Mouse (Mus musculus): ENCODE measurements around the gene Jak3.

Gene Jak3

DNA sequence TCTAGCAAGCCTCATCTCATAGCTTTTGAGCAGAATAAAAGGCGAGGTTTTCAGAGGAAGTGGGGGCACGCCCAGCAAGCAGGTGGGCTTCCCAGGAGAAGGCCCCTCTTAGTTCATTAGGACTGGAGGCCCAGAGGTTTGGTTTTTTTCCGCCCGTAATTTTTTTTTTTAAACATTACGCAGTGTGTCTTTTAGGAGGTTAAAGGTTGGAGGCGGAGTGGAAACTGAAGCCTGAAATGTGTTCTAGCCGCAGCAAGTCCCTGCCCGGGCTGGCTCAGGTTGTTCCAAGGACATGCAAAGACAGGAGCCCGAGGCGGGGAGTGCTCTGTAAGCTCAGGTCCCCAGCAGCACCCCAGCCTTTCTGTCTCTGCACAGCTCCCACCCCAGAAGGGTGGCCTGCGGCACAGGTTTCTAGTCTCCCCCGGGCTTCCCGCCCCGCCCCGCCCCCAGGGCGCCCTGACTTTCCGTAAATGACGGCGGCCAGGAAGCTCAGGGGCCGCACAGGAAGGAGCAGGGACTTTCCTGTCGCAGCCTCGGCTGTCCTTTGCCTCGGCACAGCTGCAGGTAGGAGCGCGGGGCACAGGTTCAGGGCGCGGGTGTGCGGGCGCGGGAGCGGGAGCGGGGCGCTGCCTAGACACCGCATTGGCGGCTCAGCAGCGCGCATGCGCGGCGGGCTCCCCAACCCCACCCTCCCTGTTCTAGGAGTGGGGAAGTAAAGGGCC lies at the start of gene Jak3:
TSS of gene Jak3 (plus strand) at position 277 of the 722 bp plus-strand sequence.
- DNase-seq (ENCODE audit: extremely low read depth, low read depth, low spot score), result peak; percentile 50

DNA sequence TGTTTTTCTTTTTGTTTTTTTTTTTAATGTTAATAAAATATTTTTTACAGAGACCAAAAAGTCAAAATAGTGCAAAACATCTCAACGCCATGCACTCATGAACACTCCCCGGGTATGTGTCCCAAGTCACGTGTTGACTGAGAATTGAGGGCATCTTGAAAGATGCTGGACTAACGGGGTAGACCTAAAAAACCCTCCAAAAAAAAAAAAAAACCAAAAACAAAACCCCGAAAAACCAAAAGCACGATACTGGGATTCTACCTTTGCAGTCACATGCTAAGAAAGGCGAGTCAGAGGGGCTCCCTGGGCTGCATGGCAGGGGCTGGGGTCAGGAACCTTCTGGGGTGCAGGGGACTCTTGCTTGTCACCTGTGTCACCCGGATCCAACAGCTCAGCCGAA lies 49.3 kb upstream of the Jak3 start:
- DNase-seq (ENCODE audit: extremely low read depth, low read depth, low spot score), result no peak

DNA sequence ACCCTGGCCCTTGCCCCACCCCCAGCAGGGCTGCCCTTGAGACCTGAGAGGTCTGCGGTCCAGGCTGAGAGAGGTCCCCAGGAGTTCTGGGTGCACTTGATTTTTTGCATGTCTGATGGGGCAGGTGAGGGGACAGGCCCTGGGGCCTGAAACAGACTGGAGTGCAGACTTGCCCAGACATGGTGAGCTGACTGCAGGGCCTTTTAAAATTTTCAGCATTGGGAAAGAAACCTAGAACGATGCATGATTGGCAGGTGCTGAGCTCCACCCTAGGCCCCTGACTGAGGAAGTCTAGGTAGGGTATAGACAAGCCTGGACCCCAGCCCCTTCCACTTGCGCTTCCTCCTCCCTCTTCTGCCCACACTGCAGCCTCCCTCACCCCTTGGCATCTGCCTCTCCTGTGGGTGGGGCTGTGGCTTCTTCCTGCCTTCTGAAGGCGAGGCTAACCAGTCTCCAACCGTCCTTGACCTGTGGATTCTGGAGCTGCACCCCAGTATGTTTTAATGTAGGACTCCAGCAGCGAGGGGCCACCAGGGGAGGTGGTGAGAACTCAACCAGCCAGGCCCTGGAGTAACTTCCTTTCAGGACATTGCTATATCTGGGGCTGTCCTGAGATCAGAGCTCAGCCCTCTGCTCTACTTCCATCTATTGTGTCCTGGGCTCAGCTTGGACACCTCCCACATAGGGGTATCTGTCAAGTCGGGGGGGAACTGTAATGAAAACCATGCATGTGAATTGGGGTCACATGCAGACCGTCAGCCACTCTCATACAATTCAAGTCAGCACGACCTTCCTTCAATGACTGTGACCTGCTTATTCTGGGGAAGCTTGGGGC lies 48.6 kb upstream of the Jak3 start:
- no peak for DNase-seq (ENCODE audit: extremely low read depth, low read depth, low spot score)

DNA sequence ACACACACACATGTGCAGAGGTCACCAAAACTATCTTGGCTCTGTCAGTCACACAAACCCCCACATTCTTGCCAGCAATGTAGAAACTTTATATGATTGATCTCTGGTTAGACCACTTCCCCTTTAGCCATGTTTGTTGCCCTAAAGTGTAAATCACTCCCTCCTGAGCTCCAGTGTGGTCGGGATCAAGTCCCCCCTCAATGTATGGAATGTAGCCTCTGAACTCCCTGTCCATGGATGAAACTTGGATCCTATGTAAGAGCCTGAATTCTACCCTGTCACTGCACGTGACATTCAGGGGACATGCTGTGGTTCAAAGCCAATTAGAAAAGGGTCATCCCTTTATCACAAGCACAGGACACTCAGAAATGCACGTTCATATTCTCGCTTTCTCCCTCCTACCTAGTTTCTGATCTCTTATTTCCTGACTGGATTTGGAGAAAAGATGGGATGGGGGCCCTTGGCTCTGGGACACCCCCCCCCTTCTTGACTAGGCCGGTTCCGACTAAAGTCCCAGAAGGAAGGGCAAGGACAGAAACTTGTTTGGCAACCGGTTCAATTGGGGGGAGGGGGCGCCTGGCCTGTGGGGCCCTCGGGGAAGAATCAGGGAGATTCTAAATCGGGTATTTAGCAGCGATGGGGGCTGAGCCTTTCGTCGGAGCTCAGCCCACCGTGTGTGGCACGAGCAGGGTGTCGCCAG lies 47.5 kb upstream of the Jak3 start:
- no peak for DNase-seq (ENCODE audit: extremely low read depth, low read depth, low spot score)

DNA sequence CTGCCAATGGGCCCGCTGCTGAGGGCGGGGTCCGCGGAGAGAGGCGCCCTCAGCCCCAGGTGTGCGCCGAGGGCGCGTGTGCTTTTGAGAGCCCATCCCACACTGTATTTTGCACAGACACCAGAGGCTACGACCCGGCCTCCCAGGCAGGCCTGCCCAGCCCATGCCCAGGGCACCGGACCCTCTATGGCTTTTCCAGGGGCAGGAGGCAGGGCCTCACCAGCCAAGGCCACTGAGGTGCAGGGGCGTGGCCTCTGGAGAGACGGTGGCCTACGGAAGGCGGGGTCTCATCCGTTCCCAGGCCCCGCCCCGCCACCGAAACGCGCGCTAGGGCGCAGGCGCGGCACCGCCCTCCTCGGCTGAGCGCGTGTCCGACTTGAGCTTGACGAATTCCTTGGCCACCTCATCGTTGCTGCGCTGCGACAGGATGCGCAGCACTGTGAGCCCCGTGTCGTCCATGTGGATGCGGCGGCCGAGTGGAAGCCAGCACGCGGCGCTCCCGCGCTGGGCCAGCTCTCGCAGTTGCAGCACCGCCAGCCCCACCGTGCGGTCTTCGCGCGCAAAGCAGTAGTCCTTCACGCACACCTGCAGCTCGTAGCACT lies 46.9 kb upstream of the Jak3 start:
- peak; percentile 16 for DNase-seq (ENCODE audit: extremely low read depth, low read depth, low spot score)

DNA sequence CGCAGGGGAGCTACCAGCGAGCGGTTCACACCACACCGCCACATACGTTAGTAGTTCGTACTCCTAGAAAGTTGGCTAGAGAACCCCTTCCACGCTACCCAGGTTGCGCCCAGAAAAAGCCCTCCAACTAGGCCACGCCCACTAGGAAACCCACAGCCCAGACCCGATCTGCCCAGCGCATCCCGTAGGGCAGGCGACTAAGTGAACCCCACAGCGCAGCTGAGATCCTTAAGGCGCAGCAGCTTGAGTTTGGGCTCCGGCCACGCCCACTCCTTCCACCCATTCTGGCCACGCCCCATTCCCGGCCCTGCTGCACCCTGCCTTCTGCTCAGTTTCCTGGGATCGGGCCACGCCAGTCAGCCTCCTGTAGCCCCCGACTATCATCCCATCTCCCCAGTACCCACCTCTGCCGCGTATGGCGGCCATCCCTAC lies 46.3 kb upstream of the Jak3 start:
- no peak for DNase-seq (ENCODE audit: extremely low read depth, low read depth, low spot score)

DNA sequence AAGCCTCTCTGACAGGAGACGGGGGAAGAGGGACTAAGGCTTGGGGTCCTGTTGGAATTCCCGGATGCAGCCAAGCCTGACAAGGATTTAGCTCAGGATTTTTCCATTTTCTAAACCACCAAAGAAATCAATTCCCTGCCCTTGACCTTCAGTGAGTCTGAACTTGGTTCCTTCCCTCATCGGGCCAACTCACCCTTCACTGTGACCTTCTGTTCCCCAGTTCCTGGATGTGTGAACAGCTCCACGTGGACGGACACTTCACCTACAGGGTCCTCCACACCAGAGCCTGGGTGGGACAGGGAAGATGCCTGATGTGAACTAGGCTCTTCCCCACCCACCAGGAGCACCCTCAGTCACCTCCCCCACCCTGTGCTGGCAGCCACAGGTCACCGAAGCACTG lies 45.3 kb upstream of the Jak3 start:
- DNase-seq (ENCODE audit: extremely low read depth, low read depth, low spot score), result no peak

DNA sequence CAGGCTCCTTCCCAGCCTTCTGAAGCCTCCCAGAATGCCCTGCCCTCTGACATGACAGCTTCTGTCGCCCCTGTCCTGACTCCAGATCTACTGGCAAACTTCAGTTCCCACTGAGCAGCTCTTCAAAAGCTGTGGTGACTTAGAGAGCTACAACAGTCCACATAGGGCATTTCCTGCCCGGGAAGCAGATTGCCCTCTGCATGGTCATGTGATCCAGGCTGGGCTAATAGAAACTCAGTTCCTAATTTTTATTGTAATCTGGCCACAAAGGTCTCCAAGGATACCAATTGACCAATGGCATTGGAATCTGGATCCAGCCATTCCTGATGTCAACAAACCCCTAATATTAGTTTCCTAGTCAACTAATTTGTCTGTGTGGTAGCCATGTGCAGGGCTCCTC lies 44.2 kb upstream of the Jak3 start:
- DNase-seq (ENCODE audit: extremely low read depth, low read depth, low spot score), result no peak

DNA sequence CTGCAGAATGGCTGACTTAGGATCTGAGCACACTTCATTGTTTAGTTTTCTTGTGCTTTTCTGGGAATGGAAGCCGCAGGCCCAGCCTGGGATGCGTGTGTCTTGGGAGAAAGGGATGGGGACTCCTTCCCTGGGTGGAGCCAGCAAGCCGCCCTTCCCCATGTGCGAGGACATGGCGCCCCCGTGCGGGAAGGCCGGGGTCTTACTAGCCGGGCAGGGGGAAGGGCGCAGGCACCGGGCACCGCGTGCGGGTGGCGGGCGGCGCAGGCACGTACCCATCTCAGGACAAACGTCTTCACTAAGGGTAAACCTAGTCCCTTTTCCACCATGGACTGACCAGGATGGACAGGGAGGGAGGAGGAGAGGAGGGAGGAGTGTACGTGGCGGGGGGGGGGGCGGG lies 42.9 kb upstream of the Jak3 start:
- DNase-seq (ENCODE audit: extremely low read depth, low read depth, low spot score), result no peak

DNA sequence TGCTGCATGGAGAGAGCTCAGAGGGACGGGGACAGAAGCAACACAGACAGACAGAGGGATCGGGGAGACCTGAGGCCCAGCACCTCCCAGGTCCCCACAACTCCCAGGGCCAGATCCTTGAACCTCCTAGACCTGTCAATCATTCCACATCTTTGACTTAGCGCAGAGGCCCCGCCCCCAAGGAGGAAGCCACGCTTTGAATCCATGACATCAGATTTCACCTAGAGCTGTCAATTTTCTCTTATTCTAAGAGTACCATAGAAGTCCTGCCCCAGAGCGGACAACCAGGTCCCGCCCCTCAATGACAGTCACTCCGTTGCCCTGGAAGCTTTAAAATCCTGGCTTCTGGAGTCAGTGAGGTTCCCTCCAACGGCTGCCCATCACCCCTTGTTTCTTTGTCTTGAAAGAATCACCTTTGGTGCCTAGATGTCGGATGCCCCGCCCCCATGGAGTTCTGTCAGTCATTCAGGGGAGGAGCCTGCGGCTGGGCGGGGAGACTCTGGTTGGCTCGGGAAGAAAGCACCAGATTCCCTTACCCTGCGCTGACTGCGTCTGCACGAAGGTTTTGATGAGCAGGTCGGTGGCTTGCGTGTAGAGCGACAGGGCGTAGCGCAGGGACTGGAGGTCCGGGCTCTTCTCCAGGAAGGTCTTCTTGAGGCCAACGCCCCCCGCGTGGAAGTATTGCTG lies 42.0 kb upstream of the Jak3 start:
- DNase-seq (ENCODE audit: extremely low read depth, low read depth, low spot score), result no peak

DNA sequence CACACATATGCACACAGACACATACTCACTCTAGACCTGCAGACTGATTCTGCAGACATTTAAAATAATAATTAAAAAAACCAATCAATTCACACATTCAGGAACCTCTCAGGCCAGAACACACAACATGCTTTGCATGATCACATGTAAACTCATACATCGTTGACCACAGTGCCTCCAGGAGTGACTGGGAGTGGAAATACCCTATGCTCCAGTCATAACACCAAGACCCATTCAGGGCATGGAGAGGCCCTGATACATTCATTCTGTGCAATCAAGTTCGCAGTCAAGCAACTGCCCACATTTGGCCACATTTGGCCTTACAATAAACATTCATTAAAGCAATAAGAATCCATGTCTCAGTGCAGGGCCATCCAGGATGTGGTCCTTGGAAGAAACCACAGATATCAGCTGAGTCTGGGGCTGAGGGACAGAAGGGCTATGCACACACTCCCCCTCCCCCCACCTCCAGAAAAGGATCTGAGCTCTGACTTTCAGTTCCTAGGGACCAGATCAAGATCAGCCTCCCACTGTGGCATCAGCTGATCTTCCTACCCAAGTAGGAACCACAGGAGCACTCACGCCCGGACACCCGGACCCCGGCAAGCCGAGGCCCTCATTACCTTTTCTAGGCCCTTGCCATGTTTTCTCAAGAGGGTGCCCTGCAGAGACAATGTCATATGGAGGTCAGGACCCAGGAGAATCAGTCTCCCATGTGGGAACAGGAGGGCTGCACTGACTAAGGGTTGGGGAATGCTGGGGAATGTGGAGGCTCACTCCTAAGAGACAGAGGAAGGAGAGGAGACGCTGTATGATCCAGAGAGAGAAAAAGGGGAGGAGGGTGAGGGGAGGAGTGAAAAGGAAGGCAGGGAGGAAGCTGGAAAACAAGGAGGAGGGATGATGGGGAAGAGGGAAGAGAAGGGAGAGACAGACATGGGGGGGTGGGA lies 38.7 kb upstream of the Jak3 start:
- no peak for DNase-seq (ENCODE audit: extremely low read depth, low read depth, low spot score)

DNA sequence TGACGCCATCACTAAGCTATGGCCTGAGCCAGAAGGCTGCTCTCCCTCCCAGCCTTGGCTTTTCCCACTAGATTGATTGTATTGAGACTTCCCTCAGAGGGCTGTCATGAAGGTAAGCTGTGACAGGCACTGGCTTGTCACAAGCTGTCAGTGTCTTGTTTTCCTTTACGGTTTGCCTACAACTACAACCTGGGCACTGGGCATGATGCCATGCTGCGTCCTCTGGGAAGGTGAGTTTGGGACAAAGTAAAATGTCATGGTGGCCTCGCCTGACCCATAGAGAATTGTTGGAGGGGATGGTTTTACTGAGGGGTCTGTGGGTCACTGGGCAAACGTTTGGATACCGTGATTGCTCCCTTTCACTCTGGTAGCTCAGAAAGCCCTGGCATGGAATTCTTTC lies 37.8 kb upstream of the Jak3 start:
- no peak for DNase-seq (ENCODE audit: extremely low read depth, low read depth, low spot score)

DNA sequence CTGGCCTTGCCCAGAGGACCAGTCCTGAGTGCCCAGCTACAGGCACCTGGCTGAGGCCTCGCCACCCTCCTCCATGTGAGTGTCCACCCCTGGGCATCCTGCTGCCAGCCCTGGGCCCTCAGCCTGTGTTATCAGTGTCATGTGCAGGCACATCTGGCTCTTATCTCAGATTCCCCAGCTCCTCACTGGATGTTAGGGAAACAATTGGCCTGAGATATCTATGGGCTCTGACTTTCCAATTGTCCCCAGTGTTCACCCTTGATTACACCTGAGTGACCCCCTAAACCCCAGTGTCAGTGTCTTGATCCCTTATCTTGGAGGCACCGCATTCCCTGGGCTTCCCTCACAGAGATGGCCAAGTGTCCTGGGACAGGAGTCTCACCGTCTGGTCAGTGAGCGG lies 36.8 kb upstream of the Jak3 start:
- DNase-seq (ENCODE audit: extremely low read depth, low read depth, low spot score), result no peak

DNA sequence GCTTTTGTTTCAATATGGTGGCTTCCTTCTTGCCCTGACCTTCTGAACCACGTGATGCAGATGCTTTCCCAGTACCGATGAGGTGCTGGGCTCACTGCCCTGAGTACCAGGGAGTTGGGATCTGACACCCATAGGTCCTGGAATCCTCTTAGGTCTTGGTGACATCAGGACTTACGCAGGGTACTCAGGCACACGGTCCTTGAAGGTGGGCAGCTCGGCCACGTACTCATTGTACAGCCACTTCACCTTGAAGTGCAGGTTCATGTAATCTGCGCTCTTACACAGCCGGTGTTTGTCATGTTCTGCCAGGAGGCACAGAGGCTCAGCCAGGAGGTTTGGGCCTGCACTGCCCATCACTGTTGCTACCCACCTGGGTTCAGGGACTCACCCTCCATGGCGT lies 30.6 kb upstream of the Jak3 start:
- no peak for DNase-seq (ENCODE audit: extremely low read depth, low read depth, low spot score)

DNA sequence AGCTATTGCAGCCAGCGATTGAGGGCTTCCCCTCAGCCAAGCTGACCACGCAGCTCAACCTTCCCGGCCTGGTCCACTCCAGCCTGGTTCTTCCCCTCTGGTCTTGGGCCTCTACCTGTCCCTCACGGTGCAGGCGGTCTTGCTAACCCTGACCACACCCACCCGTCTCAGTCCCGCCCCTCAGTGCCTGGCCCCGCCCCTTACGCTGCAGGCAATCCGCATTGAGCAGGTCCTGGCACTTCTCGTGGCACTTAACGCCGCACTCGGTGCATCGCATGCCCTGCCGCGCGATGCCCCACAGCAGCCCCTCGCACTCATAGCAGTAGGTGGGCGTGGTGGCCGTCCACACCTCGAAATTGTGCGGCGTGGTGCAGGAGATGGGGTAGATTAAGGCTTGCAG lies 21.5 kb upstream of the Jak3 start:
- no peak for DNase-seq (ENCODE audit: extremely low read depth, low read depth, low spot score)

DNA sequence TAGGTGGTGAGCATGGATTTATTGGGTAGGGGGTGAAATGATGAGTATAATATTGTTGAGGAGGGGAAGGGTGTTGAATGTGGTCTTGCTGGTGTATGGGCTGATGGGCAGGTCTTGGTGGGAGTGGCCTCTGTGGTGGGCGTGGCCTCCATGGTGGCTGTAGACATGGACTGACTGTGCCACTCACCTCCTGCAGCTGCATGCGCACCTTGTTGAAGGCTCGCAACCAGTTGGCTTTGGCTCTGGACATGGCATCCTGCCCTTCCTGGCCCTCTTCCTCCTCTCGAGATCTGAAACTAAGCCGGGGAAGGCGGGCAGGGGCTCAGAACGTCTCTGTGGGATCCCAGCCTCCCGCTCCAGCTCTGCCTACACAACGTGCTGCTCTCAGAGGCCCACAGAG lies 18.3 kb upstream of the Jak3 start:
- no peak for DNase-seq (ENCODE audit: extremely low read depth, low read depth, low spot score)

DNA sequence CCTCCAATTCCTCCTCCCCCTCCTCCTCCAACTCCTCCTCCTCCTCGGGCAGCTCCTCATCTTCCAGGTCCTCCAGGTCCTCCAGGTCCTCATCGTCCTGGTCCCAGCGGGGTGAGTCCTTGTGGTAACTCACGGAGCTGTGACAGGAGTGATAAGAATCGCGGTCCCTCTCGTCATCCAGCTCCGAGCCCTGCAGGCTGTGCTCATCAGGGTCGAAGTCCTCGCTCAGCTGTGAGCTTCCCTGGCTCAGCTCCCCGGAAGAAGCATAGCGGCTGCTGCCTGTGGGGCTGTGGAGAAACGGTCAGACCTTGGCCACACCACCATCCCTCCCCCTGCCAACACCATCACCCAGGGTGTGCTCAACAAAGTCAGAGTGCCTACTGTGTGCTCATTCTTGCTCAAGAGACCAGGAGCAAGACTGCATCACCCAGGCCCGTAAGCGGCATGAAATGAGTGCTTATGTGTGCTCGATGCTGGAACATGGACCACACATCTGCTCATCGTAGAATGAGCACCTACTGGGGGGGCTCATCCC lies 17.5 kb upstream of the Jak3 start:
- DNase-seq (ENCODE audit: extremely low read depth, low read depth, low spot score), result no peak

DNA sequence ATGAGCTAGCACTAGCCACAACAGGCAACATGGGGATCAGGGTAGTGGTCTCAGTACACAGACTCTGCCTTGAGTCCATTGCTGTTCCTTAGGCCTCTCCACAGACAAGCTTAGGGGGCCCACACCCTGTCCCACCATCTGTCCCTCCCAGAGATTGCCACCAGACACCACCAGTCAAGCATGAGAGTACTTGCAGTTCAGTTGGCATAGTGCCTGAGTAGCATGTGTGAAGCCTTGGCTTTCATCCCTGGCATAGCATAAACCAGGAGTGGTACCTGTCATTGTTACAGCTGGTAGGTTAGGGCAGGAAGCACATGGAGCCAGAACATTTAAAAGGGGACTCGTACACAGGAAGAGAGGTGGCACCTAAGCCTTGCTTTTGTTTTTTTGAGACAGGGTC lies 16.3 kb upstream of the Jak3 start:
- DNase-seq (ENCODE audit: extremely low read depth, low read depth, low spot score), result no peak

DNA sequence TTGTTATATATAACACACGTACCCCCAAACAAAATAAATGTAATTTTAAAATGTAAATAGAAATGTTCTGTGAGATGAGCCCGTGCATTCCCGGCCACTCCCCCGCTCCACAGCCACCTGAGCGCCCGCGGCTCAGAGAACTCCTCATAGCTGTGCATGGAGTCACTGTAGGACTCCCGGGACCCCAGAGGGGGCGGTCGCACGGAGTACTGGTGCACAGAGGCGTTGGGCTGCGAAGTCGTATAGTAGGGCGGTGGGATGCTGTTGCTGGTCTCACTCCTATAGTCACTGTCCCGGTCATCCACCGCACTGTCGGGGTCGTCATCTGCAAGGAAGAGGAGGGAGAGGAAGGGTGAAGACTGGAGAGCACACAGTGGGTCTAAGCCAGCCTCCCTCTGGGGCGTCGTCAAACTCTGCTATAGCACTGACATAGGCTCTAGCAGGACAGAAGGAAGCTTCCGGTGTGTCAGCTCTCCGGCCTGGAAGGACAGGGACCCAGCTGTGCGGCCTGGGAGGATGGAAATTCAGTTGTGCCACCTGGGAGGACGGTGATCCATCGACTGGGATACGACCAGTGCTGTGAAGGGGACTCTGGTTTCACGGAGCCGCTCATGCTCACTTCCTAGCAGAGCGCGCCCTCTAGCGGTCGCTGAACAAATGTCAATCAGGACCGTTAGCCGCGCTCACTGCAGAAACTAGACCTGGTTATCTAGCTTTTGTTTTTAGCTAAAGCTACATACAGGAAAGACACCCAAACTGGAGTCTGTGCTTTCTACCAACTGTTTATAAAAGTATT lies 15.6 kb upstream of the Jak3 start:
- no peak for DNase-seq (ENCODE audit: extremely low read depth, low read depth, low spot score)
